Mouse (Mus musculus) lung, adult 2 months (tissue): ENCODE data around the gene Tmem123.

Experiments used
- CTCF ChIP-seq: fragments of 200-500 bp; IDR thresholded peaks from 2 replicates; pipeline ENCODE4 v1.5.1; 2011; ENCODE audit warnings: mild to moderate bottlenecking, low read length, control low read depth; ENCODE audit not compliant: insufficient read depth
- POLR2A ChIP-seq: fragments of 200-500 bp; IDR thresholded peaks from 2 replicates; pipeline ENCODE4 v1.6.1; 2011; ENCODE audit warnings: low read depth, mild to moderate bottlenecking, control low read depth, low read length, borderline replicate concordance; ENCODE audit errors: extremely low read depth

DNA sequence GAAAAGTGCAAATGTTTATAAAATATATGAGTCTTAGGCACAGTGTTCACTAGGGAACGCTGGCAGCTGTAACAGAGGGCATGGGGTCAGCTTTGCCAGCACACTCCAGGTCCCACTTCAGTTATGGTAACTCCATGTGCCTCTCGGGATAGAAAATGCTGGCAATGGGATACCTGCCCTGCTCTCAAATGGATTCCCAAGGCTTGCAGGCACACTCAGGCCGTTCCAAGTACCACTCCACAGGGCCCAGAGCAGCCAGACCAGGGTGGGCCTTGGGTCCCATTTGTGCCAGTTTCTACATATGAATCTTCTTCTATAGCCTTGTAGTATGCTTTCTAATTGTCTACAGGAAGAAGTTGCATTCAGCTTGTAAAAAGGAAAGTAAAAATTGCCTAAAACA lies 21.6 kb downstream of the Tmem123 start:
- TF ChIP-seq POLR2A: no peak
- no peak for TF ChIP-seq CTCF
